Mouse (Mus musculus) v-Abl transformed pro-B cells (cell line): ENCODE results near the gene C9.

Experiments used
- in situ Hi-C, 2 experiments: fragments of 400-800 bp; cut with MboI; formaldehyde crosslinking; loops; one replicate each; pipeline ENCODE4 v1.15.1; 2025; ENCODE audit not compliant: unreplicated experiment in 2 of 2

Gene C9

DNA sequence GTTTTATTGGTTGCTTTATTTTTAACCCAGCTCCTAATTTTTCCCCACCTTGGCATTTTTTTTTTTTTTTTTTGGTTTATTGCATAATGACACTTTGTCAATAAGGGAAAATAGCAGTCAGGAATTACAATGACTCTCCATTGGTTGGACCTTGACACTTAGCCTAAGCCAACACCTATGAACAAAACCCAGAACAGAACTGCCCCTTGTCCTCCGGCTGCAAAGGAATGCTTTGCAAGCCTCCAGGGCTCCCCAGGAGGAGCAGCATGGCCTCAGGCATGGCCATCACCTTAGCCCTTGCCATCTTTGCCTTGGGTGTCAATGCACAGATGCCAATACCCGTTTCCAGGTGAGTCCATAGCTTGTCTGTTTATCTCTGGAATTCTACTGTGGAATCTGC, at the start of gene C9:
TSS of gene C9 (plus strand) at position 193 of the 400 bp plus-strand sequence.
- in situ Hi-C loops, result no loop called here

DNA sequence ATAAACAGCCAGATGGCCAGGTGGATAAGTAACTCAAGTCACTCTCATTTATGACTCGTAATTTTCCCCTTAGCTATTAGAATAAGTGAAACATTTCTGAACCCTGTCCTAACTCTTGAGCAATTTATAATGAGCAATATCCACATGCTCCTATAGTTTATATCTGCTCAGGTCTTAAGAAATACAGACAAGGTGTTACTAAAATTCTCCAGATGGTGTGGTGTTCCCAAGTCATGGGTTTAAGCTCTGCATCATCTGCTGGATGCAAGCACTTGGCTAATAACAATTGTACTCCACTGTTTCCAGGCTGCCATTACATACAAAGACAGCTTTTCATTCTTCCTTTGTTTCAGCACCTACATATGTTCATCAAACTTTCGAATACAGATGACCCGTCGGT, 46.9 kb upstream of the C9 start:
- in situ Hi-C loops, result no loop called here

DNA sequence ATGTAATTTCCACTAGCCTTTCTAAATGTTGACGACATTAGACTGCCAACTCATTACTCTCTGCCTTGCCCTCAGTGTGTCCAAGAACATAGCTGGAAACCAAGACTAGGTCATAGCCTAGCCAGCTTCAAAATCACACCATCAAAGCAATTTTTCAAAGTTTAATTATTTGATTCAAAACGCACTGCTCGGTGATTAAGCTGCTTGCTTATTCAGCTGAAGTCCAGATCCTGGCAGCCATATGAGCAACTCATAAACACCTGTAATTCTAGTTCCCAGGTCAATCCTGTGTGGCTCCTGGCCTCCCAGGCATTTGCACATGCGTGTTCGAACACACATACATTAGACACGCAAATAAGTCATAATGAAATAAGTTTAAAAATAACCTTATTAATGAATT, 46.2 kb upstream of the C9 start:
- in situ Hi-C loops, result no loop called here

- in situ Hi-C loops, result no loop called here
These were observed 45.0 kb upstream of the C9 start for GRCm38 (mm10) chr15:6400115-6400514.

GRCm38 (mm10) chr15:6402433-6402832, 42.7 kb upstream of the C9 start:
- in situ Hi-C loops, result no loop called here

DNA sequence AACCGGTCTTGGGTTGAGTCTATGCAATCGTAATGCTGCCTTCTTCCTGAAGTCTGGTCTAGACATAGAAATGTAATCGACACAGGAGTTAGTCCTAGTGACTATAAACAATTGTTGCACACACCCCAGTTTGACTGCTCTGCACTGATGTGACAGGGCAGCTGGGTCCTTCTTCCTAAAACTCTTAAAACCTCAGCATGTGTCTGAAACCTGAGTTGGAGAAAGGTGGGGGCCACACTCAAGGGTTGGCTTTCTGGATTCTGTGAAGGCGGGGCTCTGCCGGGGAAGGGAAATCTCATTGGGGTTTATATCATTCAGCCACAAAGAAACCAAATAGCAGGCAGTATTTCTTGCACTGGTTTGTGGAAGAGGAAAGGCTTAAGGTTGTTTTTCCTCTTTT, 41.0 kb upstream of the C9 start:
- in situ Hi-C loops, result no loop called here

DNA sequence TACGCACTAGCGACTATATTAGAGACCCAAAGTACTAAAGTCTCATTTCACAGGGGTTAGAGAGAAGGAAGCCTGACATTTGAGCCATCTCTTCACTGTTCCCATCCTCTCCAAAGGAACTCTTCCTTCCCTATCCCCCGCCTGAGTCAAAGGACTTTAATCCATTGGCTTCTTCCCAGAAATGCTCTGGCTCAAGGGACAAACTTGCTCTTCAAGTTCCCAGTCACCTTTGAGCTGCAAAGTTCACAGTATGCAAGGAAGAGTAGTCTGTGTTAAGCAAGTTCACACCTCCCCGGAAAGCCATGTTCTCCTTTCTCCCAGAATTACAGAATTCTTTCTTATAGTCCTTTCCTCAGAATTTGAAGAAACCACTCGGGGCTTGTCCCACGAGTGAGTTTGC, 38.4 kb upstream of the C9 start:
- in situ Hi-C loops, result no loop called here

- in situ Hi-C loops, result no loop called here
These were observed 36.1 kb upstream of the C9 start for GRCm38 (mm10) chr15:6409031-6409430.

DNA sequence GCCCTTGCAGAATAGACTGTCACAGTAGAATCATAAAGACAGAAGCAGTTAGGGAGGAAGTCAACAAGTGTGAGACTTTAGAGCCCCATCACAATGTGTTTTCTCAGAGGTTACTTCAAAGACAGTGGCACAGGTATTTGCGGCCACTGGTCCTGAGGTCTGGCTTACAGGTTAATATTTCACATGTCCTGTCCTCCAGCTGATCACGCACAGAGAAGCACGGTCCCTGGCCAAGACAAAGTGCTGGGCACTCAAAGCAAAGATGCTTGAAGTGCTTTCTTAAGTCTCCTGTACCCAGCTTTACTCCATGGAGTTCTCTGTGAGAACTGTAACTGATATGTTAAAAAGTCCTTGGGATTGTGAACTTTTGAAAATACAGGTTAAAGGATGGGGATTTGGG, 35.0 kb upstream of the C9 start:
- in situ Hi-C loops, result no loop called here

DNA sequence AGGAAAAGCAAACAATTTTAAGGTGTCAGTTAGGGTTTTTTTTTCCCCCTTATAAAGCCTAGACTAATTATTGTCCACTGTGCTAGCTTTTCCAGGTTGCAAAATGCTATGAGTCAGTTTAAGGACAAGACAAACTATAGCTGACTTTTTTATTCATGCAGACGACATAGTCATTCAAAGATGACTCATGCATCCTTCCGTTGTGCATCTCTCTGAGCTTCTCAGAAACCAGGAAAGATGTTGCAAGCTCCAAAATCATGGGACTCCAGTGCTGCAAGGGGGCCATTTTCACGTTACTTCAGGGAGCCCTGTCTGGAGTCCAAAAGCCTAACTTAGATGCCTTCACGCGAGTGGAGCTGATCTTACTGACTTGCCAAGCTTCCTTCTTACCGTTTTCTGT, 33.8 kb upstream of the C9 start:
- in situ Hi-C loops, result no loop called here

DNA sequence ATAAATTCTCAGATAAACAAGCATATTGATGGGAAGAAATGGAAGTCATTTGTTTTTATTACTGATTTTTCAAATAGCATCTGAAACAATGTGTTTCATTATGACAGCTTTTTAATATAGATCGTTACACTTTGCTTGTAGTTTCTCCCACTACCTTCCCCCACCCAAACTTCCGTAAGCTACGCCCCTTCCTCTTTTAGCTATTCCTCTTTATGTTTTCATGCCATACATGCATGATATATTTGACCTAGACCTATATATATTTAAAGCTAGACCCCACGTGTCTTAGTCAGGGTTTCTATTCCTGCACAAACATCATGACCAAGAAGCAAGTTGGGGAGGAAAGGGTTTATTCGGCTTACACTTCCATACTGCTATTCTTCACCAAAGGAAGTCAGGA, 29.8 kb upstream of the C9 start:
- in situ Hi-C loops, result no loop called here

DNA sequence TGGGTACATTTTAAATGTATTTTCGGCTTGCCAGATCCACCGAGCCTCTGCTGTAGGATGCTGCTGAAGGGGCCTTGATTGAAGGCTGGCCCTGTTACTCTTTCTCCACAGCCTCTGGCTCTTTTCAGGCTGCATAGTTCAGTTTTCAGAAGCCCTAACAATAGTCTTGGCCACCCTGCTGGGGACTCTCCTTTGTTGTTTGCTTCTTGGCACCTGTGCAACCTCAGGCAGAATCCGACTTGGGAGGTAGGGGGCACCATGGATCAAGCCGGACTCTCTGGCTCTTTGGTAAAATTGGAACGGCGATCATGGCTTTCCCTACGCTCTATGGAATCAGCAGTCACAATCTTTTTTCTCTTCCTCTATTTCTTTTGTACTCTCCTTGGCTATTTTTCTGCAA, 13.3 kb upstream of the C9 start:
- in situ Hi-C loops, result loop anchor here in 1 of 2 experiments (10.0 kb wide), 1 partner anchor 187 kb away; no protein-coding TSS in a partner anchor

- in situ Hi-C loops, result loop anchor here in 1 of 2 experiments (10.0 kb wide), 1 partner anchor 188 kb away; no protein-coding TSS in a partner anchor
These were observed 12.7 kb upstream of the C9 start for GRCm38 (mm10) chr15:6432411-6432810.

DNA sequence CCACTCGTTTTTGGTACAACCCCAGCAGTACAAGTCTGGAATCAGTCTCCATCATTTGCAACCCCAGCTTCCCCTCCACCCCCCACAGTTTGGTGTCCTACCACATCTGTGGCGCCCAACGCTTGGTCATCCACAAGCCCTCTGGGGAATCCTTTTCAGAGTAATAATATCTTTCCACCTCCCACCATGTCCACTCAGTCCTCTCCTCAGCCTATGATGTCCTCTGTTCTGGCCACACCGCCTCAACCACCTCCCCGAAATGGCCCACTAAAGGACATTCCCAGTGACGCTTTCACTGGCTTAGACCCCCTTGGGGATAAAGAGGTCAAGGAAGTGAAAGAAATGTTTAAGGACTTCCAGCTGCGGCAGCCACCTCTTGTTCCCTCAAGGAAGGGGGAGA, 9.8 kb upstream of the C9 start:
- in situ Hi-C loops, result loop anchor here in 1 of 2 experiments (10.0 kb wide), 1 partner anchor 190 kb away; no protein-coding TSS in a partner anchor

DNA sequence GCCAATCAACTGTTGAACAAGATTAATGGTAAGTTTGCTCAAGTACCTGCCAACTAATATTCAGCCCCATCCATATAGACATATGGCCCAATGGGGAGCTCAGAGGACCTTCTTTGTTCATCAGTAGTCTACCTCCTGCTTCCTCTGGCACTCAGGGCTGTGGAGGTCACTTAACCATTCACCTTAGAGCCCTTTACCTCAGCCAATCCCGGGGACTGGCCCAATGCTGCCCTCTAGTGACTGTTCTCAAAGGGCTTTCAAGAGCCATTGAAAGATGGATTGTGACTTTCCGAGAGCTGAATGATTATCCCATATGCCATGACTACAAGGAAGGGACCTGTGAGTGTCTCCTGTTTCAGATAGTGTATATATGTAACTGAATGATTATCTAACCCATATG, 9.4 kb upstream of the C9 start:
- in situ Hi-C loops, result loop anchor here in 1 of 2 experiments (10.0 kb wide), 1 partner anchor 191 kb away; no protein-coding TSS in a partner anchor

GRCm38 (mm10) chr15:6438685-6439084, 6.4 kb upstream of the C9 start:
- in situ Hi-C loops, result loop anchor here in 1 of 2 experiments (10.0 kb wide), 1 partner anchor 194 kb away; no protein-coding TSS in a partner anchor

DNA sequence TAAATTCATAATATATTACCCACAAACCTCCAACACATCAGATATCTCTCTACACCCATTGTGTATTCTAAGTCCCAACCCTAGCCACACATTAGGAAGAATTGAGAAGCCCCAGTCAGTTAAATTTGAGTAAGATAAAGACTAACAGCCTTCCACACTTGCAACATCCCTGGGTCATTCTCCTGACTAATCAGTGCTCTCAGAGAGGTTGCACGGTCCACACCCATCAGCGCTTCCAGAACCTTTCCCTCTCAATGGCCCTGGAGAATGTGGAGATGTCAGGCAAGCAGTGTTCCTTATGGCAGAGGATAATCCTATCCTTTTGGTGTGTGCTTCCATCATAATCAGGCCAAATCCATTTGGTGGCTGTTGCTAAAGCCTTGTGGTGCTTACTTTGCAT, 675 bp upstream of the C9 start:
- in situ Hi-C loops, result no loop called here

GRCm38 (mm10) chr15:6446181-6446580, 1.1 kb downstream of the C9 start:
- in situ Hi-C loops, result no loop called here

DNA sequence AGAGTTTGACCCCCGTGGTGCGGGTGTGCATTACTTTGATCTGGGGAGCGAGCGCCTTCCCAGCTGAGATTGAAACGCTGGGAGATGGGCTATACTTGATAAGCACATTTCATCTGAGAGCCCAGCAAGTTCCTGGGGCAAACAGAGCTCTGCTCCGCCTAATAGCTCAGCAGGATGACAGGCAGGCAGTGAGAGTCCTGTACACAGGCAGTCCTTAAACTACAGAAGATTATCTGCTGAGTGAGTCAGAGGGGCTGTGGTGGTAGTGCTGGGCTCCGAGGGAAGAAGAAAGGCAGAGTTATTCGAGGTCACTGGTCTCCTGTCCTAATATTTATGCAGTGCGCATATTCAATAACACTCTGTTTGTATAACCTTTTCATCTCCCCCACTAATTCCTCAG, 3.8 kb downstream of the C9 start:
- in situ Hi-C loops, result no loop called here

- in situ Hi-C loops, result no loop called here
These were observed 9.3 kb downstream of the C9 start for GRCm38 (mm10) chr15:6454461-6454860.

GRCm38 (mm10) chr15:6461381-6461780, 16.3 kb downstream of the C9 start:
- in situ Hi-C loops, result no loop called here

GRCm38 (mm10) chr15:6463361-6463923, 18.3 kb downstream of the C9 start:
- in situ Hi-C loops, result no loop called here

DNA sequence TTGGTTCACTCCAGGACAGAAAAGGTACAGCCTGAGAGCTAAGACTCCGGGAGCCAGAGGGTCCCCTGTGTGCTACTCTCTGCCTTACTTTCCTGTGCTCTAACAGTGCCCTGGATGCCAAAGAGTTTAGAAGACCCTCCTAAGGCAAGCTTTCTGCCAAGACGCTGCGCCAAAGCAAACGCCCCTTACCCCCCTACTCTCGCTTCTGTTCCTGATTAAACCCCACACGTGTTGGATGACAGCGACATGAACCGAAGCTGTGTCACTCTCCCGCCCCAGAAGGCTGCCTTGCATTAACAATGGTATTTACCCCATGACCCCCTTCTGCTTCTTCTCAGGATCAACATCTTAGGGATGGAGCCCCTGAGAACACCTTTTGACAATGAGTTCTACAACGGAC, 21.9 kb downstream of the C9 start:
- in situ Hi-C loops, result no loop called here
